Mouse (Mus musculus) brain, embryonic 14.5 days (tissue): ENCODE data around the gene Olfr543. TPM values are rescaled to one million over a fixed set of nuclear protein-coding genes. Genes with fewer than 3 reads are reported as not detected.

ENCODE experiments used
- DNase-seq: peaks from one replicate; pipeline ENCODE4 v3.0.0-alpha.2; 2011; ENCODE audit warnings: low read depth
- CTCF ChIP-seq: fragments of 200-500 bp; IDR thresholded peaks from 2 replicates; pipeline ENCODE4 v1.5.1; 2012; ENCODE audit warnings: inconsistent platforms, mild to moderate bottlenecking, moderate library complexity, borderline replicate concordance; ENCODE audit not compliant: insufficient read depth, insufficient read length; ENCODE audit errors: extremely low read depth
- POLR2A ChIP-seq: fragments of 200-500 bp; IDR thresholded peaks from 2 replicates; pipeline ENCODE4 v1.6.1; 2012; ENCODE audit warnings: mild to moderate bottlenecking, inconsistent platforms, borderline replicate concordance; ENCODE audit not compliant: poor library complexity, insufficient read depth, insufficient read length, severe bottlenecking; ENCODE audit errors: extremely low read depth
- polyA plus RNA-seq: library from polyadenylated mRNA; depleted of rRNA; stranded (reverse); fragments of >200 nt; gene quantifications from 2 replicates; pipeline ENCODE4 v1.2.3, GENCODE M21; 2012; rRNA removed

Olfr543 gene
- polyA plus RNA-seq, 1 experiment, result not detected

DNA sequence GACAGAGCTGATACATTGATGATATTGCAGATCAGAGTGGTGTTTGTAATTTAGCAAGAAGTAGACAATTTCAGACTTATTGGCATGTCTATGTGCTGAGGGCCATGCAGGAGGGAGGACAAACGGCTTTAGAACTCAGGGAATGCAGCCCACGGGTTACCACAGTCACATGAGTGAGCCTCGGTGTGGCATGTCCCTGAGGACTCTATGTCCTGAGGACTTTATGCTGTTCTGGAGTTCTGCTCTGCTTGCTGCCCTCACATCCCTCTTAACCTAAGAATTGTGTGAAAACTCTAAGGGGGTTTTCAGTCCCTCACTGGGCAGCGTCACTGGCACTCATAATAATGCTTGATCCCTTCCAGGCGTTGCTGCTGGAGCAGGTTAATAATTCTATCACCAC lies 8.8 kb downstream of the Olfr543 start:
- TF ChIP-seq POLR2A (no peak), CTCF (no peak)

DNA sequence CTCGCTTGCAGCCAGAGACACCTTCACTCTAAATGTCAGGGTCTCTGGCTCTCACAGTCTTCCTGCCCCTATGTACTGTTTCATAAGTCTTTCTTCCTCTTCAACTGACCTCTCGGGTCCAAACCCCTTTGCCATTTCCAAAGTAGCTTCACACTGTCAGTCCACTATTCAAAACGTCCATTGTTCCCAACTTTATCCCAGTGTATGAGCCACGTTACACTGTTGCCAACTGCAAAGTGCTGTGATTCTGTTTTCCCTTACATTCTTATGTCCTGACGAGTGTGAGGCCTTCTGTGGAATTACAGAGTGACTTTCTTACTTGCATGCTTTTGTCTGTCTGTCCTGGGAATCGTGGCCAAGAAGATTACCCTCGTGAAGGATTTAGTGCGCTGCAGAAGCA lies 13.9 kb downstream of the Olfr543 start:
- TF ChIP-seq POLR2A, result no peak
- TF ChIP-seq CTCF, result no peak
- DNase-seq, result no peak

More for the DNA sequence above, 8.8 kb downstream of the Olfr543 start:
- no peak for DNase-seq

DNA sequence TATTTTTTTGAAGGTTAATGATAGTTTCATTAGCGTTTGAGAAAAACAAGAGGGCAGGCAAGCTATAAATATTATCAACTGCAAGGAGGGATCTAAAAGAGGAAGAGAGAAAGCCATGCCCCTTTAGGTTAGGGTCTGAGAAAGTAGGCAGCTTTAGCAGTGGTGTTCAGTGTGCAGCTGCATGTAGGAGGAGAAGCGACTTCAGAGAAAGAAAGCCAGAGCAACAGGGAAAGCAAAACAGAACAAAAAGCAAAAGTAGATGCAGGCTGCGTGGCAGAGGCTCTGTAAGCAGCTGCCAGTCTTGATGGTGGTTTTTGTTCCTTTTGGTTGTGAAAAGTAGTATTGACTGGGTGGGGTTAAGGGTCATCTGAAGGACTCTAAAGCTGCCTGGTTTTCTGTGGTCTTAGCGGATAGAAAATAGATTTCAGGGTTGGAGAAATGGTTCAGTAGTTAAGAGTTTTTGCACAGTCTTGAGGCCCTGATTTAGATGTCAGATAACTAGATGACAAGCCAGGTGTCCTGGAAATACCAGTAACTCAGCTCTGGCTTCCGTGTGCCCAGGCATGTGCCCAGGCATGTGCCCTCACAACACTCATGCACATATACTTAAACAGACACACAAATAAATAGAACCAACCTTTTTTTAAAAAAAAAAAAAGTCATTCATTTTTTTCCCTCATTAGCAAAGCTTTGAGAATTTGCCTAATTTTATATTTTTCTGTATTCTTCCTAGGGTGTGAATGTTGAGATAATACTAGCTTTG lies 22.7 kb downstream of the Olfr543 start:
- DNase-seq, result no peak
- no peak for TF ChIP-seq CTCF

DNA sequence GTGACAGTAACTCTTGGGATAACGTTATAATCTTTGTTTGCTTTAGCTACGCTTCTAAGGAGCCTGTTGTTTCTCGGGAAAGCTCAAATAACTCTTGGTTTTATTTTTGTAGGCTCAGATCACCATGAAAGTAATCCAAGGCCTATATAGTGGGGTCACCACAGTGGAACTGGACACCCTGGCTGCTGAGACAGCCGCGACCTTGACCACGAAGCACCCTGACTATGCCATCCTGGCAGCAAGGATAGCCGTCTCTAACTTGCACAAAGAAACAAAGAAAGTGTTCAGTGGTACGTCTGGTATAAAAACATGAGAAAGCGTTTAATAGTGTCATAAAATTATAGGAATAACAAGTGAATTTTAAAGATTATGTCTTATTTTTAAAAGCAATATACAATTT lies 35.0 kb downstream of the Olfr543 start:
- TF ChIP-seq CTCF (no peak), POLR2A (no peak)
- DNase-seq, result no peak

DNA sequence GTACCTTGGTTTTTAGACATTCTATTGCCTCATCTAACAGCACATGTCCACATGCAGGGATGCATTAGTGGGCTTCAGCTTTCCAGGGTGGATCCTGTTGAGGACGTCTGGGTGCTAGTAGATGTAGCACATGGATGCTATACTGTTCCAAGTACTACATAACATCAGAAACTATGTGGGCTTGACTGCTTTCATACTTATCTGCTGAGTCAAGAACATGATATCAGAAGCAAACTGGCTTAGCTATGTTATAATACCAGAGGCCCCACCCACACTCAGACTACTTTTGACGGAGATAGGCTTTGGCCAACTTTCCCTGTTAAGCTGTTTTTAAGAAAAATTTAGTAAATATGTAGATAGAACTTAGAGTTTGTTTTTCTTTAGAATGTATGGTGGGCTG lies 37.2 kb downstream of the Olfr543 start:
- TF ChIP-seq CTCF (no peak), POLR2A (no peak)

DNA sequence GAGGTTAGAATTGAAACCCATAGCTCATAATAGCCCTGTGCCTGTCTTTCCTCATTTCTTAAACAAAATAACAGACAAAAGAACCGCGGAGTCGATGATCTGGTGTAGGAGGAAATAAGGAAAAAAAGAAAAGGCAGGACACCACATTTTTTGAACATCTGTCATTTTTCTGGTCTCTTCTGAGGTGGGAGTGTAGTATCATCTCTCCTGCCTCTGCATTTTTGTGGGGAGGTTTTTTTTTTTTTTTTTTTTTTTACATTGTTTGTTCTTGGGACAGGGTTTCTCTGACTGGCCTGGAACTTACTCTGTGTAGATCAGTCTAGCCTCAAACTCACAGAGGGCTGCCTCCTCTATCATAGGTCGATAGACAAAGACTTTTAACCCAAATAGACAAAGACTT lies 39.0 kb downstream of the Olfr543 start:
- DNase-seq, result peak; percentile 17
- TF ChIP-seq POLR2A (no peak), CTCF (no peak)

More for the DNA sequence above, 37.2 kb downstream of the Olfr543 start:
- no peak for DNase-seq

DNA sequence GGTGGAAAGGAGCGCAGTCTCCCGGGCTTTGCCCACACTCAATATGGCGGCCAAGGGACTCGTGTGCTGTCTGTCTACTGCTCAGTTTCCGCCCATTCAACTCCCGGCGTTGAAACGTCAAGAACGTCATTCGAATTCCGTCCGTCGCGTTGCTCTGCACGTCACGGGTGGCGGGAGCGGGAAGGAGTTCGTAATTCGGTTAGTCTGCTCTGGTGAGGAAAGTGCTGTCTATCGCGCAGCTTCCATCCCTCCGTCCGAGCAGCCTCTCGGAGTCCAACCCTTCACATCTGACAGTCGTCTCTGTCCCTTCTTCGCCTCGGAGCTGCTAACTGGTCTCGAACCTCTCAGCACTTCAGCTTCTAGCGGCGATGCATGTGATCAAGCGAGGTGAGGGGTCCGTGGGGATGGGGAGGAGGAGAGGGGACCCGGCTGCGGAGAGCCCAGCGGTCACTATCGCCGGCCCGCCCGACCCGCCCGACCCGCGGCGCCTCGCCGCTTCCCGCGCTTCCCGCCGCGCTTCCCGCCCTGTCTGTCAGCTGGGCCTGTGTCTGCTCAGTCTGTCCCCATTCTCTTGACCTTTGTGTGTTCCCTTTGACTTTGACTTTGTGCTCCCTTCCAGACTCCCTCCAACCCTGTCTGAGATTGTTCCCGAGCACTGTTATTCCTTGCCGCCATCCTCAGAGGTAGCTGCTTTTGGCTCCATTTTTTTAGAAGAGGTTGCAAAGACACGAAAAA lies 39.7 kb downstream of the Olfr543 start, which contains the start of gene Rrm1:
Gene Rrm1, plus strand, starts transcription at position 39 of the 735 bp plus-strand sequence.
- peak; percentile 99 for DNase-seq
- TF ChIP-seq POLR2A (no peak; the same call in 1 of the 2 replicates), CTCF (no peak)

DNA sequence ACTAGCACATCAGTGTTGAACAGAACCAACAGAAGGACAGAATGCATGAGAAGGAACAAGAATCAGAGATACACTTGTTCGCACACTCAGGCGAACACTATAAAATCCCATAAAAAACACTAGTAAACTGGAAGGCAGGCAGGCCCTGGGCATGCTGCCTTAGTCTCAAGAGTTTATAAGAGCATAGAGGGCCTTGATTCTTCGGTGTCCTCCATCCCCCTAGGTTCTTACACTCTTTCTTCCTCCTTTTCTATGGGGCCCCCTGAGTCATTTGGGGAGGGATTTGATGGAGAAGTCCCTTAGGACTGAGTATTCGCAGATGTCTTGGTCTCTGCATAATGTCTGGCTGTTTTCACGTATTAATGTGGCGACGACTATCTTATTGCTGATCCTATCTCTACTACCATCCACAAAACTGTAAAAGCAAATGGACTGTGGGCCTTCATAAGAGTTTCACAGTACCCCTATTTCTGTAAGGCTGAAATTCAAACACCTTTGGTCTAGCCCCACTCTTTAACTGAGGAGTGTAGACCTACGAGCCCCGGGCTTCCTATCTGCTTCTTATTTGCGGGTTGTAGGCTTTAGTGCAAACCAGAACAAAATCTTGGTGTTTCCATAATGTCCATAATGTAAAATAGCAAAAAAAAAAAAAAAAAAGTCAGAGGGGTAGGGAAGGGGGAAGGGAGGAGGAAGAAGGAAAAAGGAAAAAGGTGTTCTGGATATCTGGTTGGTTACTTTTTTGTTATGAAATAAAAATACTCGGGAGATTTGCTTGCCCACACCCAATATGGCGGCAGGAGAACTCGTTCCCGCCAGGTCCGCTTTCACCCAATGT lies 40.4 kb downstream of the Olfr543 start:
- TF ChIP-seq CTCF (no peak), POLR2A (no peak)
- DNase-seq, result no peak

DNA sequence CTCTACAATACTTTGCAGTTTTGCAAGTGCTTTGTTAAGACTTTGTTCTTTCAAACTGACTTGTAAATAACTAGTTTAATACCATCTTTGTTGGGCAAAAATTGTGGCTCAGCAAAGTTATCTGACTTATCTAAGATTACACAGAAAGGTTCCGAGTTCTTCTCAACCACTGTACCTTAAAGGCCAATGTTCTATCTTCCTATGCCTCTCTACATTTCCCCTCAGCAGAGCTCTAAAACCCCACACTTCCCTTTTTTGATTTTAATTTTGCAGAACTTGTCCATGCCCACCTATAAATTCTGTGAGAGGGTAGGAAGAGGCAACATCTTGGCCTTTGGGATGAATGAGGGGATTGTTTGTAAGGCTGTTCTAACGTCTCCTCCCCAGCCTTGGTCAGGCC lies 47.1 kb downstream of the Olfr543 start:
- TF ChIP-seq POLR2A (no peak), CTCF (no peak)
- no peak for DNase-seq

Other genes starting within 250 kb of the Olfr543 start
- gene Rhog, start 225.6 kb downstream of the Olfr543 start, polyA plus RNA-seq, result 12.5 and 18.0 TPM in 2 replicates
- 18.6 and 22.9 TPM in 2 replicates for gene Stim1, start 213.9 kb downstream of the Olfr543 start, polyA plus RNA-seq
- gene Rrm1, start 40.0 kb downstream of the Olfr543 start, polyA plus RNA-seq, result 46.1 and 54.4 TPM in 2 replicates
- gene Olfr544, start 6.6 kb upstream of the Olfr543 start, polyA plus RNA-seq, result not detected in 2 replicates
- gene Olfr545, start 17.9 kb upstream of the Olfr543 start, polyA plus RNA-seq, result not detected in 2 replicates
- not detected in 2 replicates for gene Olfr547, start 53.1 kb upstream of the Olfr543 start, polyA plus RNA-seq
- not detected in 2 replicates for gene Olfr548-ps1, start 59.2 kb upstream of the Olfr543 start, polyA plus RNA-seq
- not detected in 2 replicates for gene Olfr549, start 68.2 kb upstream of the Olfr543 start, polyA plus RNA-seq
- gene Trim21, start 83.8 kb upstream of the Olfr543 start, polyA plus RNA-seq, result 1.3 and 1.5 TPM in 2 replicates
- not detected in 2 replicates for gene Olfr550, start 89.8 kb upstream of the Olfr543 start, polyA plus RNA-seq
- gene Olfr551, start 110.2 kb upstream of the Olfr543 start, polyA plus RNA-seq, result not detected in 2 replicates
- not detected in 2 replicates for gene Olfr552, start 116.1 kb upstream of the Olfr543 start, polyA plus RNA-seq
- gene Olfr553, start 136.5 kb upstream of the Olfr543 start, polyA plus RNA-seq, result not detected in 2 replicates
- not detected in 2 replicates for gene Olfr554, start 156.8 kb upstream of the Olfr543 start, polyA plus RNA-seq
- gene Olfr555, start 177.1 kb upstream of the Olfr543 start, polyA plus RNA-seq, result not detected in 2 replicates
- not detected in 2 replicates for gene Olfr556, start 183.2 kb upstream of the Olfr543 start, polyA plus RNA-seq
- gene Trim68, start 205.6 kb upstream of the Olfr543 start, polyA plus RNA-seq, result 11.1 and 14.2 TPM in 2 replicates
- not detected in 2 replicates for gene Olfr557, start 214.2 kb upstream of the Olfr543 start, polyA plus RNA-seq
- 0.08 and 0.19 TPM in 2 replicates for gene Olfr558, start 220.5 kb upstream of the Olfr543 start, polyA plus RNA-seq
- not detected in 2 replicates for gene Olfr33, start 237.4 kb upstream of the Olfr543 start, polyA plus RNA-seq
- not detected in 2 replicates for gene Olfr559, start 245.8 kb upstream of the Olfr543 start, polyA plus RNA-seq